Mouse (Mus musculus) kidney, adult 9 months (tissue): ENCODE results near the gene 4933424G06Rik.
A peak's percentile ranks its signal among the peaks of the same experiment; 100 is the strongest.

Experiments
- DNase-seq: peaks from one replicate; pipeline ENCODE4 v3.0.0; 2022

4933424G06Rik gene

GRCm38 (mm10) chr1:36772198-36772934 lies 62.4 kb downstream of the 4933424G06Rik start:
- no peak for DNase-seq

GRCm38 (mm10) chr1:36780793-36781192 lies 70.8 kb downstream of the 4933424G06Rik start:
- DNase-seq: peak; percentile 56

- DNase-seq: no peak
These were observed 72.5 kb downstream of the 4933424G06Rik start for GRCm38 (mm10) chr1:36782476-36782875.

GRCm38 (mm10) chr1:36784365-36785134 lies 74.6 kb downstream of the 4933424G06Rik start:
- peak; percentile 84 for DNase-seq

- no peak for DNase-seq
These were observed 75.3 kb downstream of the 4933424G06Rik start for GRCm38 (mm10) chr1:36785238-36785641.

- DNase-seq: no peak
These were observed 76.4 kb downstream of the 4933424G06Rik start for GRCm38 (mm10) chr1:36786377-36786776.

GRCm38 (mm10) chr1:36789416-36789815 lies 79.5 kb downstream of the 4933424G06Rik start:
- no peak for DNase-seq

GRCm38 (mm10) chr1:36796711-36797110 lies 86.8 kb downstream of the 4933424G06Rik start:
- DNase-seq: no peak

- DNase-seq: no peak
These were observed 87.5 kb downstream of the 4933424G06Rik start for GRCm38 (mm10) chr1:36797481-36797880.

GRCm38 (mm10) chr1:36800379-36801011 lies 90.5 kb downstream of the 4933424G06Rik start:
- no peak for DNase-seq

- no peak for DNase-seq
These were observed 94.3 kb downstream of the 4933424G06Rik start for GRCm38 (mm10) chr1:36804259-36804658.

- DNase-seq: no peak
These were observed 94.9 kb downstream of the 4933424G06Rik start for GRCm38 (mm10) chr1:36804833-36805232.

GRCm38 (mm10) chr1:36806181-36806905 lies 96.4 kb downstream of the 4933424G06Rik start:
- no peak for DNase-seq

- DNase-seq: no peak
These were observed 97.1 kb downstream of the 4933424G06Rik start for GRCm38 (mm10) chr1:36807086-36807485.
